Mouse (Mus musculus) liver, embryonic 16.5 days (tissue): ENCODE measurements around the gene Tmem270. TPM values are rescaled to one million over a fixed set of nuclear protein-coding genes. Genes with fewer than 3 reads are reported as not detected.

Experiments used
- ATAC-seq: fragments of 200-750 bp; cut with Nextera tagmentation; 2 replicates; pipeline ENCODE4 v1.8.0; 2017; ENCODE audit warnings: low read depth, mild to moderate bottlenecking, moderate number of reproducible peaks, moderate library complexity
- H3K27ac ChIP-seq: fragments of 300-500 bp; sonication (generic); 2 replicates; pipeline ENCODE4 v1.5.1; 2014; ENCODE audit warnings: mild to moderate bottlenecking, low read length
- H3K27me3 ChIP-seq: fragments of 300-500 bp; sonication (generic); 2 replicates; pipeline ENCODE4 v1.6.1; 2014; ENCODE audit warnings: low read depth, low read length, mixed read lengths; ENCODE audit not compliant: control insufficient read depth, insufficient read depth
- H3K36me3 ChIP-seq: fragments of 300-500 bp; sonication (generic); 2 replicates; pipeline ENCODE4 v1.6.1; 2014; ENCODE audit warnings: mild to moderate bottlenecking; ENCODE audit not compliant: control insufficient read depth, insufficient read depth
- H3K4me1 ChIP-seq: fragments of 300-500 bp; sonication (generic); 2 replicates; pipeline ENCODE4 v1.6.1; 2014; ENCODE audit warnings: low read depth, low read length, mixed read lengths; ENCODE audit not compliant: control insufficient read depth
- H3K4me2 ChIP-seq: fragments of 300-500 bp; sonication (generic); 2 replicates; pipeline ENCODE4 v1.6.1; 2014; ENCODE audit warnings: low read depth, low read length, mixed read lengths
- H3K4me3 ChIP-seq: fragments of 300-500 bp; sonication (generic); 2 replicates; pipeline ENCODE4 v1.5.1; 2014; ENCODE audit warnings: low read depth, mild to moderate bottlenecking, low read length
- H3K9ac ChIP-seq: fragments of 300-500 bp; sonication (generic); 2 replicates; pipeline ENCODE4 v1.6.1; 2014; ENCODE audit warnings: low read depth, low read length
- H3K9me3 ChIP-seq: fragments of 300-500 bp; sonication (generic); replicated peaks from 2 replicates; pipeline ENCODE4 v1.6.1; 2016; ENCODE audit warnings: low read length; ENCODE audit not compliant: control insufficient read depth
- WGBS: fragments of 180-500 bp; shearing (Covaris S2); extraction: QIAGEN DNeasy Blood & Tissue Kit; methylation state at CpG from one replicate; pipeline ENCODE4 v1.1.7; 2014; ENCODE audit not compliant: insufficient replicate concordance; 5-methylcytosine and 5-hydroxymethylcytosine counted together
- polyA plus RNA-seq: library from polyadenylated mRNA; unstranded; fragments of >200 nt; fragmentation: Nextera tagmentation; extraction: Ambion mirVana; gene quantifications from 2 replicates; pipeline ENCODE4 v1.2.1, GENCODE M21; 2015

Gene Tmem270
- polyA plus RNA-seq, 1 experiment from 2014 or later: 0.12 TPM

- Histone ChIP-seq H3K4me2 (peak overlapping the region; percentile 61), H3K9ac (peak overlapping the region; percentile 40), H3K27ac (peak overlapping the region; percentile 100), H3K27me3 (no peaks in the 10 kb centered on the region), H3K4me1 (peaks cover 57% of the 10 kb centered on the region), H3K4me3 (peak overlapping the region; percentile 7; the same call in 1 of the 2 replicates), H3K36me3 (no peaks in the 10 kb centered on the region; the same call in 1 of the 2 replicates), H3K9me3 (no peaks in the 10 kb centered on the region)
- ATAC-seq: no peak
- 37% methylated on average over 16 of the region's 16 CpGs for WGBS
Observed at GRCm38 (mm10) chr5:134918071-134918832, 11.7 kb upstream of the Tmem270 start.

- H3K27ac ChIP-seq: peak within 1 kb of the TSS; percentile 98
- H3K27me3 ChIP-seq: no peaks in the 10 kb centered on the region
- H3K9me3 ChIP-seq: no peaks in the 10 kb centered on the region
- H3K4me3 ChIP-seq: peak within 1 kb of the TSS; percentile 67
- ATAC-seq: peak; percentile 58
- H3K36me3 ChIP-seq: no peaks in the 10 kb centered on the region; the same call in 1 of the 2 replicates
- 26% methylated on average over 8 of the region's 8 CpGs for WGBS
- H3K9ac ChIP-seq: peak within 1 kb of the TSS; percentile 86
- peak within 1 kb of the TSS; percentile 80 for H3K4me2 ChIP-seq
- H3K4me1 ChIP-seq: peaks cover 47% of the 10 kb centered on the region
Observed at GRCm38 (mm10) chr5:134915311-134915710, 8.8 kb upstream of the Tmem270 start, which contains the start of gene Cldn13. TSS of gene Cldn13 (minus strand) at chr5:134915526.

- Histone ChIP-seq H3K36me3 (no peaks in the 10 kb centered on the region; the same call in 1 of the 2 replicates), H3K27ac (peak overlapping the region; percentile 98), H3K4me3 (peak overlapping the region; percentile 67), H3K4me1 (peaks cover 39% of the 10 kb centered on the region), H3K4me2 (peak overlapping the region; percentile 80), H3K9me3 (no peaks in the 10 kb centered on the region), H3K9ac (peak overlapping the region; percentile 86), H3K27me3 (no peaks in the 10 kb centered on the region)
- no peak for ATAC-seq
- 30% methylated on average over 8 of the region's 8 CpGs for WGBS
Observed at GRCm38 (mm10) chr5:134914510-134914909, 8.0 kb upstream of the Tmem270 start.

- peak; percentile 86 for ATAC-seq
- peak overlapping the region; percentile 86 for H3K9ac ChIP-seq
Observed at GRCm38 (mm10) chr5:134913753-134914152, 7.2 kb upstream of the Tmem270 start.

GRCm38 (mm10) chr5:134913352-134913751 is 6.8 kb upstream of the Tmem270 start:
- Histone ChIP-seq H3K27ac (peak overlapping the region; percentile 98), H3K27me3 (no peaks in the 10 kb centered on the region), H3K36me3 (no peaks in the 10 kb centered on the region; the same call in 1 of the 2 replicates), H3K9ac (peak overlapping the region; percentile 86), H3K4me2 (peak overlapping the region; percentile 65), H3K4me3 (peak overlapping the region; percentile 67), H3K9me3 (no peaks in the 10 kb centered on the region), H3K4me1 (peaks cover 31% of the 10 kb centered on the region)
- WGBS: 25% methylated on average over 3 of the region's 3 CpGs
- peak; percentile 25 for ATAC-seq

More at GRCm38 (mm10) chr5:134913753-134914152, 7.2 kb upstream of the Tmem270 start:
- no peaks in the 10 kb centered on the region; the same call in 1 of the 2 replicates for H3K36me3 ChIP-seq
- 27% methylated on average over 4 of the region's 4 CpGs for WGBS
- H3K27ac ChIP-seq: peak overlapping the region; percentile 98
- H3K4me1 ChIP-seq: peaks cover 35% of the 10 kb centered on the region
- peak overlapping the region; percentile 80 for H3K4me2 ChIP-seq
- no peaks in the 10 kb centered on the region for H3K27me3 ChIP-seq
- peak overlapping the region; percentile 67 for H3K4me3 ChIP-seq
- no peaks in the 10 kb centered on the region for H3K9me3 ChIP-seq

- 90% methylated on average over 2 of the region's 2 CpGs for WGBS
Observed at GRCm38 (mm10) chr5:134911901-134912300, 5.4 kb upstream of the Tmem270 start.

GRCm38 (mm10) chr5:134907135-134907534 is 602 bp upstream of the Tmem270 start:
- H3K4me1 ChIP-seq: peaks cover 12% of the 10 kb centered on the region
- WGBS: under 1% methylated on average over 13 of the region's 13 CpGs
- no peak overlapping the region for H3K4me3 ChIP-seq
- no peaks in the 10 kb centered on the region for H3K9me3 ChIP-seq
- peak; percentile 83 for ATAC-seq
- no peak overlapping the region for H3K9ac ChIP-seq
- no peaks in the 10 kb centered on the region for H3K27me3 ChIP-seq
- H3K36me3 ChIP-seq: no peaks in the 10 kb centered on the region
- H3K27ac ChIP-seq: no peak overlapping the region
- no peak overlapping the region for H3K4me2 ChIP-seq

More at GRCm38 (mm10) chr5:134911901-134912300, 5.4 kb upstream of the Tmem270 start:
- no peak for ATAC-seq
- Histone ChIP-seq H3K9me3 (no peaks in the 10 kb centered on the region), H3K27me3 (no peaks in the 10 kb centered on the region), H3K4me2 (peak overlapping the region; percentile 65), H3K4me1 (peaks cover 25% of the 10 kb centered on the region), H3K27ac (peak overlapping the region; percentile 40), H3K36me3 (no peaks in the 10 kb centered on the region), H3K9ac (peak overlapping the region; percentile 10; the same call in 1 of the 2 replicates), H3K4me3 (peak overlapping the region; percentile 67)

GRCm38 (mm10) chr5:134901644-134902027 is 4.9 kb downstream of the Tmem270 start:
- ATAC-seq: no peak
- Histone ChIP-seq H3K9me3 (no peaks in the 10 kb centered on the region), H3K4me3 (no peak overlapping the region), H3K27me3 (no peaks in the 10 kb centered on the region), H3K36me3 (no peaks in the 10 kb centered on the region), H3K27ac (no peak overlapping the region), H3K4me2 (no peak overlapping the region), H3K4me1 (no peaks in the 10 kb centered on the region), H3K9ac (no peak overlapping the region)
- 57% methylated on average over 8 of the region's 8 CpGs for WGBS
